Mouse (Mus musculus): ENCODE measurements around the gene Zfp956. TPM values are rescaled to one million over a fixed set of nuclear protein-coding genes. Genes with fewer than 3 reads are reported as not detected.

Zfp956 gene
- 10 to 100 TPM; 19.6 to 20.2 TPM for total RNA-seq (2021)
- long read RNA-seq, experiment 1, transcript Zfp956-201 (5 exons, 2,761 nt) = major isoform, 9 of 17 reads
- long read RNA-seq, experiment 1, partial matches to known transcripts = 5 of 17 reads
- long read RNA-seq, experiment 1, other reads (novel, unspliced or antisense) = 0 of 17 reads
- long read RNA-seq, experiment 2, transcript Zfp956-201 (5 exons, 2,761 nt) = major isoform, 8 of 13 reads
- long read RNA-seq, experiment 2, partial matches to known transcripts = 0 of 13 reads
- long read RNA-seq, experiment 2, other reads (novel, unspliced or antisense) = 5 of 13 reads

GRCm38 (mm10) chr6:47953191-47953726 lies at the start of gene Zfp956:
Zfp956 (plus strand) TSS chr6:47953390.
- DNase-seq (ENCODE audit: low spot score in 2 of 2) = peak; percentile 94

DNA sequence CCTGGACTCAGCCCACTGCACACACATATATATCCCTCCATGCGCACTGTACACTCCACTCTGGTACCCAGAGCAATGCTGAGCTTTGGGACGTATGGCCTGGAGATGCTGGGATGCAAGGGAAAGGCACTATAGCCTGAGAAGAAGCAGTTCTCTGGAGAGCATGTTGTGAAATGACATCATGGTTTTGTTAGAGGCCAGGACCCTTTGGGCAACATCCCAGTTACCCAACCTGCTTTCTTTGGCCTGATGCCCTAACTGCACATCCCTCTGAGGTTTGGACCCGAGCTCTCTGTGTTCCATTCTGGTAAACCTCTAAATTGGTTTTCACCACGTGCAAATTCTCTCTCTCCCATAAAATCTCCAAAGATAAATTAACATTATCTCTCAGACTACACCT lies 49.6 kb upstream of the Zfp956 start:
- DNase-seq (ENCODE audit: low spot score in 2 of 2) = no peak

DNA sequence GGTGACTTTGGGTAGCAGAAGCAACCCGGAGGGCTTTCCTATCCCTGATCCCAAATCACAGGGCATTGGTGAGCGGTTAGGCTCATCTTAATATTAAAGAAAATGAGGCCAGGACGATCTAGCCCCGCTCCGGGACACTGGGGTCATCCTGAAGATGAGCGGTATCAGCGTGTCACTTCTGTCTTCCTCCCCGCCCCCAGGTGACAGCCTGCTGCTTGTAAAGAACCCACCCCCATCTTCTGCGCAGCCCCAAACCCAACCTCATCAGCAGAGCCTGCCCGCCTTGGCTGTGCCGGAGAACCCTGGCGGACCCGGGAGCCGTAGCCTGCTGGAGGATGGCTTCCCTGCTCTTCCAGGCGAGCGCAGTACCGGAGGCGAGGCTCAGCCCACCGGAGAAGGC lies 48.8 kb upstream of the Zfp956 start:
- DNase-seq (ENCODE audit: low spot score in 2 of 2) = no peak

- DNase-seq (ENCODE audit: low spot score in 2 of 2) = no peak
Observed at GRCm38 (mm10) chr6:47904917-47905695, 48.1 kb upstream of the Zfp956 start.

- DNase-seq (ENCODE audit: low spot score in 2 of 2) = no peak
Observed at GRCm38 (mm10) chr6:47906326-47906725, 46.9 kb upstream of the Zfp956 start.

- no peak for DNase-seq (ENCODE audit: low spot score in 2 of 2)
Observed at GRCm38 (mm10) chr6:47909007-47909406, 44.2 kb upstream of the Zfp956 start.

DNA sequence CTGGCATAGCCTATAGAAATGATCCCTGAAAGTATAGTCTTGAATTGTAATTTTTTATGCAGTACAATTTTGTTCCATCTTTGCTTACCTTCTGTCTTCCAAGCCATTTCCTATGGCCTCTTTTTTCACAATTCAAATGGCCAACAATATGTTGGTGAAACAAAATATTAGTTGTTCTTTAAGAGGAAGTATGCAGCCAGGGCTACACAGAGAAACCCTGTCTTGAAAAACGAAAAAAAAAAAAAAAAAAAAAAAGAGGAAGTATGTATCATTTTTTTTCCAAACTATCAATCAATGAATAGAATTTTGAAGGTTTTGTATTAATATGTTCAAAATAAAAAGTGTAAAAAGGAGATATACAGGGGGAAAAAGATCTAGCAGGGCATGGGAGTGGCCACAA lies 41.5 kb upstream of the Zfp956 start:
- DNase-seq (ENCODE audit: low spot score in 2 of 2) = no peak

GRCm38 (mm10) chr6:47912991-47913390 lies 40.2 kb upstream of the Zfp956 start:
- no peak for DNase-seq (ENCODE audit: low spot score in 2 of 2)

DNA sequence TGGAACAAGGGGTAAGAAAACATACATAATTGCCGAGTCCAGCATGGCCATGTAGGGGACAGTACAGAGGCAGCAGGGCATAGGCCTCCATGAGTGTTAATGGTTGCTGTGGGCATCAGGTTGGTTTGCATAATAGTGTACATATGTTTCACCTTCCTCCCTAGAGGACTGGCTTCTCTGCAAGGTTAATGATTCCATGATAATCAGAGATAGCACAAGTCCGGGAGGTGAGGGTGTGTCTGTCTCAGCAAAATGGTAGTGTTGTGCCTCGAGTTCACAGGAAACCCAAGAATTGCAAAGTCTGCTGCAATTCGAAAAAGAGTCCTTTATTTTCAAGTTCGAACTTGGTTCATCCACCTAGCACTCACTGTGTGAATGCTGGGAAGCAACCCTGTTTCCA lies 36.1 kb upstream of the Zfp956 start:
- no peak for DNase-seq (ENCODE audit: low spot score in 2 of 2)

DNA sequence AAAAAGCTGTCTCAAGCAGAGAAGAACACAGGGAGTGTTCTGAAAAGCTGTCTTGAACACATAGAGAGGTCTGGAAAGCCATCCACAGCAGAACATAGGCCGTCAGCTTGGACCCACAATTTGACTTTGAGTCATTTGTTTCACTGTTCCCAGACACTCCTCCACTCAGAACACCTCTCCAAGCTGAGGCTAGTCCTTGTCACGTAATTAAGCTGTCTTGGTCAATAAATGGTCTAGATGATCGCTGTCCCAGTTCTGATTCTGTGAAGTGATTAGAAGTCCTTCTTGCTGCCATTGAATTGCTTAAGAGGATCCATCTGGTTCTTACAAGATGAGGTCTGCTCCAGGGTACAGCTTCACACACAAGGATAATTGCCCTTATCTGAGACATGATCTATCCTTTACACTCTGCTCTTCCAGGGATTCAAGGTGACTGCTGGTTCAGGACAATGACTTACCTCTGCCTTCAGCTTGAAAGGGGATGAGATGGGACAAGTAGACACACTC lies 34.4 kb upstream of the Zfp956 start:
- DNase-seq (ENCODE audit: low spot score in 2 of 2) = no peak

DNA sequence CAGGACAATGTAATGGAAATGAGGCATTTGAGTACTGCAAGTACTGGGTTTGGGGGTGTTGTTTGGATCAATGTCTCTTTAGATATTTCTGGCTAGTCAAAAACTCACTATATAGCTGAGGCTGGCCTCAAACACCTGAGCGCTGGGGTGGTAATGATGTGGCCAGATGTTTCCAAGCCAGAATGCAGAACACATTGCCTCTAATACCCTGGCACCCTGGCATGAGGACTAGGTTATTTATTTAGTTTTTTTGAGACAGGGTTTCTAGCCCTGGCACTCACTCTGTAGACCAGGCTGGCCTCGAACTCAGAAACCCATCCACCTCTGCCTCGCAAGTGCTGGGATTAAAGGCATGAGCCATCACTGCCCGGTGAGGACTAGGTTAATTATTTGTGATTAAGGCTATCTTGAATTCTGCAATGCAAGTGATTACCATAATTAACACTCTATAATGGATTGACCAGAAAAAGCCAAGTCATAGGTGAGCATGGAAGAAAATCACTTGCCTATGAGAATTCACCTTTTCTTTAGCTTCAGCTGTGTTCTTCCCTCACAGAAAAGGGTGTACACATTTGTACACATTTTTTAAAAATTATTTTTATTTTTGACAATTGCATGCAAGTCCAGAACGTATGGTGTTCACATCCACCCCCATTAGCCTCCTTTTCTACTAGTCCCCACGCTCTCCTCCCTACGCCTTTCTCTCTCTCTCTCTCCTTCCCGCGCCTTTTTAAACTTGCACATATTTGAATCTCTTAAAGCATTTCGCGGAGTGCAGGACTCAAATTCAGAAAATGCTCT lies 33.3 kb upstream of the Zfp956 start:
- no peak for DNase-seq (ENCODE audit: low spot score in 2 of 2)

DNA sequence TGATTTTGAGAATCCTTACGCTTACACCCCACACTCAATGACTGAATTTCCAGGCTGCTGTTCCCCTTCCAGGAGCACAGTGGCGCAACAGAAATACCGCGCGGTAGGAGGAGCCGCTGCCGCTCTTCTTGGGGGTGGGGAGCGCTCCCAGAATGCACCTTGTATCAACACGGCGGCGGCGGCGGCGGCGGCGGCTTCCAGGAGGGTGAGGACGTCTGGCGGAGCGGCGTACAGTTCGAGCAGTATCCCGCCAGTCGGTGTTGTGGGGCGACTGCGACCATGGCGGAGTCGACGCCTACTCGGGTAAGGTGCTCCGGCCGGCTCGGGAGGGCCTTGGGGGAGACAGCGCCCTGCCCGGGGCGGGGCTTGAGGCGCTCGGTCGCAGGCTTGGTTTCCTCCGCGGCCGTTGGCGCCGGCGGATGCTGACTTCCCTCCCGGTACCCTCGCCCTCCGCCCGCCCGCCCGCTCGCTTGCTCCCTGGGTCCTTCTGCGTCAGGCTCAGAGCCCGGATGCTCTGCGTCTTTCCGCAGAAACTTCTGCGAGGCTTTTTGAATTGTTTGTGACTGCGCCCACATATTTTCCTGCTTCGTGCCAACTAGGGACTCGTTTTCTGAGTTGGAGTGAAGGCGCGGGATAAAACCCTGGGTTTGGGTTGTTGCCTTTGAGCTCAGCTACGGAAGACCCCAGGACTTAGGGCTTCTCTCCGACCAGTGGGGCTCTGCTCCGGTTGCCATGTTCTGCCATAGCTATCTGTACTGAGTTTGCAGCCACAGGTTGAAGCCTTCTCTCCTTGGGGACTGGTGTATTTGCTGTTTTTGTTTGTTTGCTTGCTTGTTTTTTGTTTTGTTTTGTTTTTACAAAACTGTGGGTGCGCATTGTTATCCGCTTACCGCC lies 32.5 kb upstream of the Zfp956 start, which contains the start of gene Zfp212:
TSS of gene Zfp212 (plus strand) at position 30 of the 894 bp plus-strand sequence.
- peak; percentile 86 to 91 for DNase-seq (ENCODE audit: low spot score in 2 of 2)

GRCm38 (mm10) chr6:47942461-47942860 lies 10.7 kb upstream of the Zfp956 start:
- no peak for DNase-seq (ENCODE audit: low spot score in 2 of 2)

DNA sequence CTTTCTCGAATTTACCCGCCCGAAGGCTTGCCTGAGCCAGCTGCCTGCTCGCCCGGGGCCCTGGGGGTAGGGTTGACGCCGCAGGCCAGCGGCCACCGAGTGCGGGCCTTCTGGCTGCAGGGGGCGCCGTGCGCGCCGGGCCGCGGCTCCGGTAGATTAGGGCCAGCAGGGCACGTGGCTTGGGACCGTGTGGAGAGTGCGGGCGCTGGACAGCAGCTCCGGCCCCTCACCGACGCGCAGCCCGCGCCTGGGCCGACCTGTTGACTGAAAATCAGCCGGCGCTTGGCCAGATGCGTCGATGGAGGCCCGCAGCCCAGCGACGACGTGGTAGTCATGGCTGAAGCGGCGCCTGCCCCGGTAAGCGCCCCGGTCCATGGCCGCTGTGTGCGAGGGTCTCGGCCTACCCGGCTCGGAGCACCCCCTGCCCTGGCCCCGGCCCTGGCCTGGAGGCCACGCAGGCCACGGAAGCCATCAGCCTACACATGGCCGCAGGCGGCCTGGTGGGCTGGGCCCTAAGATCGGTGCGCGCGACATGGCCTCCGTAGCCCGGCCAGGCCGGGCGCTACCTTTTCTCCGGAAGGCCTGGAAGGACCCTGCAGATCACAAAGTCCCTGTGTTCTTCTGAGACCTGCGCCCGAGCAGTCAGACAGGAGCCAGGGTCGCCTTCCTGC lies 10.0 kb upstream of the Zfp956 start:
- DNase-seq (ENCODE audit: low spot score in 2 of 2) = peak; percentile 43

DNA sequence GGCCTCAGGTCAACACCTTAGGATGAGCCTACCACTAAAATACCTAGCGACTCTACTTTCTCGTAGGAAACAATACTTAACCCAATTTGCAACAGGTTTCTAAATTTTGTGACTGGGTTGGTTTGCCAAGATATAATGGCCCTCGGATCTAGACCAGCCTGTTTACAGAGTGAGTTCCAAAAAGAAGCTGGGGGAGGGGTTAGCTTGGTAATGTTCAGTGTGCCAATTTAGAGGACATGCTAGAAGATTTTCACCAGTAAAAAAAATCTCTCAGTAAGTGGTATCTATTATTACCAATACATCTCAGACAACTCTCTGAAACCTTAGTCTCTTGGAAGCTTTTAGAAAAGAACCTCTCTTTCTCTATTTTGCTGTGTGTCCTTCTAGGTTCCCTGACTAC lies 9.5 kb upstream of the Zfp956 start:
- DNase-seq (ENCODE audit: low spot score in 2 of 2) = no peak

- DNase-seq (ENCODE audit: low spot score in 2 of 2) = no peak
Observed at GRCm38 (mm10) chr6:47947388-47947787, 5.8 kb upstream of the Zfp956 start.

GRCm38 (mm10) chr6:47954425-47954824 lies 1.2 kb downstream of the Zfp956 start:
- DNase-seq (ENCODE audit: low spot score in 2 of 2) = no peak

GRCm38 (mm10) chr6:47957816-47958215 lies 4.6 kb downstream of the Zfp956 start:
- no peak for DNase-seq (ENCODE audit: low spot score in 2 of 2)

DNA sequence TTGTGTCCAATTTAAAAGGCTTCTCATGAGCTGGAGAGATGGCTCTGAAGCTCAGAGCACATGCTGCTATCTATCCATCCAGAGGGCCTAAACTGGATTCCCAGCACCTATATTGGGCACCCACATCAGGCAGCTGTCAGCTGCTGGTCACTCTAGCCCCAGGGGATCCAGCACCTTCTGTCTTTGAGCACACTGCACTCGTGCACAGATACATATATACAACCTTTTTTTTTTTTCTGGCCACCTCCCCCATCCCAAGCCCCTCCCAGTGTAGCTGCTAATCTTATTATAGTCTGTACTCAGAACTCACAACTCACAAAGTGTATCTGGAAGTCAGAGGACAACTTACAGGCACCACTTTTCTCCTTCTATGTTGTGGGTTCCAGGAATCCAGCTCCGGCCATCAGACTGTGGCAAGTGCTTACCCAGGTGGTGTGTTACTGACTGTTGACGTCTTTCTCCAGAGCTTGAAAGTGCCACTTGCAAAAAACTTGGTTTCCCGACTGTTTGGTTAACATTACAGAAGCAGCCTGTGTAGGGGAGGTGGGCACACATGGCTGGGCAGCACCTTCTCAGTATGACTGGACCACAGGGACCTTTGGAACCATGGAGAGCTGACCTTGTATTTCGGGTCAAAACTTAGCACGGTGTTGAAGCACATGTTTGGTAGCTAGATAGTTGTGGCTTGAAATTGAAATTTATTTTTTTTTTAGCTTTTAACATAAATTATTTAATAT lies 7.7 kb downstream of the Zfp956 start:
- no peak for DNase-seq (ENCODE audit: low spot score in 2 of 2)
